Mouse (Mus musculus) intestine, postnatal 0 days (tissue): ENCODE data around the gene Ptpn18. TPM values are rescaled to one million over a fixed set of nuclear protein-coding genes. Genes with fewer than 3 reads are reported as not detected.

Experiments
- ATAC-seq: fragments of 200-750 bp; cut with Nextera tagmentation; 2 replicates; pipeline ENCODE4 v1.8.0; 2017; ENCODE audit warnings: mild to moderate bottlenecking, moderate TSS enrichment, moderate library complexity
- H3K27ac ChIP-seq: fragments of 300-500 bp; sonication (generic); 2 replicates; pipeline ENCODE4 v1.5.1; 2014; ENCODE audit warnings: mild to moderate bottlenecking, low read depth, low read length, moderate library complexity
- H3K27me3 ChIP-seq: fragments of 300-500 bp; sonication (generic); replicated peaks from 2 replicates; pipeline ENCODE4 v1.6.1; 2014; ENCODE audit warnings: low read length, mixed read lengths; ENCODE audit not compliant: control insufficient read depth, insufficient read depth
- H3K36me3 ChIP-seq: fragments of 300-500 bp; sonication (generic); 2 replicates; pipeline ENCODE4 v1.6.1; 2014; ENCODE audit warnings: mild to moderate bottlenecking, moderate library complexity; ENCODE audit not compliant: control insufficient read depth, insufficient read depth
- H3K4me1 ChIP-seq: fragments of 300-500 bp; sonication (generic); replicated peaks from 2 replicates; pipeline ENCODE4 v1.6.1; 2014; ENCODE audit warnings: antibody characterized with exemption, low read length, mixed read lengths; ENCODE audit not compliant: control insufficient read depth, insufficient read depth
- H3K4me2 ChIP-seq: fragments of 300-500 bp; sonication (generic); replicated peaks from 2 replicates; pipeline ENCODE4 v1.6.1; 2014; ENCODE audit warnings: low read depth, mild to moderate bottlenecking, moderate library complexity
- H3K4me3 ChIP-seq: fragments of 300-500 bp; sonication (generic); 2 replicates; pipeline ENCODE4 v1.5.1; 2014; ENCODE audit warnings: low read depth, low read length
- H3K9ac ChIP-seq: fragments of 300-500 bp; sonication (generic); 2 replicates; pipeline ENCODE4 v1.6.1; 2014; ENCODE audit warnings: mild to moderate bottlenecking, low read depth, low read length
- H3K9me3 ChIP-seq: fragments of 300-500 bp; sonication (generic); 2 replicates; pipeline ENCODE4 v1.6.1; 2016; ENCODE audit warnings: mixed run types; ENCODE audit not compliant: control insufficient read depth
- CTCF ChIP-seq: sonication (generic); IDR thresholded peaks from 2 replicates; pipeline ENCODE4 v1.5.1; 2016; ENCODE audit warnings: low read depth, mild to moderate bottlenecking, control low read depth, antibody characterized with exemption, moderate library complexity
- WGBS: fragments of 180-500 bp; shearing (Covaris S2); extraction: QIAGEN DNeasy Blood & Tissue Kit; methylation state at CpG from one replicate; pipeline ENCODE4 v1.1.7; 2014; 5-methylcytosine and 5-hydroxymethylcytosine counted together
- polyA plus RNA-seq: library from polyadenylated mRNA; unstranded; fragments of >200 nt; fragmentation: Nextera tagmentation; extraction: Ambion mirVana; gene quantifications from 2 replicates; pipeline ENCODE4 v1.2.1, GENCODE M21; 2015

Gene Ptpn18
- polyA plus RNA-seq, 1 experiment from 2014 or later: 35.3 TPM

- H3K27ac ChIP-seq: no peak overlapping the region
- 0 out of 2 replicates have a peak overlapping the region, but pooled peaks have one; percentile 46 for H3K9ac ChIP-seq
- no peaks in the 10 kb centered on the region for H3K27me3 ChIP-seq
- no peaks in the 10 kb centered on the region; the same call in 1 of the 2 replicates for H3K4me1 ChIP-seq
- 35% methylated on average over 17 of the region's 20 CpGs for WGBS
- ATAC-seq: no peak
- H3K4me2 ChIP-seq: peak overlapping the region; percentile 80
- H3K4me3 ChIP-seq: peak overlapping the region; percentile 68
- no peak for TF ChIP-seq CTCF
- peaks cover 16% of the 10 kb centered on the region for H3K36me3 ChIP-seq
- no peaks in the 10 kb centered on the region for H3K9me3 ChIP-seq
Observed at GRCm38 (mm10) chr1:34438381-34439051, 21.0 kb upstream of the Ptpn18 start.

- ATAC-seq: peak; percentile 95
- H3K27me3 ChIP-seq: no peaks in the 10 kb centered on the region
- peak within 1 kb of the TSS; percentile 80 for H3K4me2 ChIP-seq
- peak within 1 kb of the TSS; percentile 63; the same call in 1 of the 2 replicates for H3K27ac ChIP-seq
- no peaks in the 10 kb centered on the region; the same call in 1 of the 2 replicates for H3K4me1 ChIP-seq
- peaks cover 24% of the 10 kb centered on the region for H3K36me3 ChIP-seq
- peak within 1 kb of the TSS; percentile 46 for H3K9ac ChIP-seq
- under 1% methylated on average over 48 of the region's 48 CpGs for WGBS
- H3K9me3 ChIP-seq: no peaks in the 10 kb centered on the region
- TF ChIP-seq CTCF: no peak
- H3K4me3 ChIP-seq: peak within 1 kb of the TSS; percentile 68
Observed at GRCm38 (mm10) chr1:34439215-34439960, 20.2 kb upstream of the Ptpn18 start, which contains the start of the genes Ccdc115 and Imp4. TSS of gene Ccdc115 (minus strand) at chr1:34439672. TSS of gene Imp4 (plus strand) at chr1:34439851.

GRCm38 (mm10) chr1:34439961-34440630 lies 19.5 kb upstream of the Ptpn18 start:
- Histone ChIP-seq H3K4me2 (peak overlapping the region; percentile 80), H3K27me3 (no peaks in the 10 kb centered on the region), H3K36me3 (peaks cover 31% of the 10 kb centered on the region), H3K9me3 (no peaks in the 10 kb centered on the region), H3K9ac (peak overlapping the region; percentile 41), H3K27ac (peak overlapping the region; percentile 63; the same call in 1 of the 2 replicates), H3K4me3 (peak overlapping the region; percentile 68), H3K4me1 (no peaks in the 10 kb centered on the region; the same call in 1 of the 2 replicates)
- peak; percentile 42 for ATAC-seq
- TF ChIP-seq CTCF: peak; percentile 69
- WGBS: 6% methylated on average over 31 of the region's 31 CpGs

DNA sequence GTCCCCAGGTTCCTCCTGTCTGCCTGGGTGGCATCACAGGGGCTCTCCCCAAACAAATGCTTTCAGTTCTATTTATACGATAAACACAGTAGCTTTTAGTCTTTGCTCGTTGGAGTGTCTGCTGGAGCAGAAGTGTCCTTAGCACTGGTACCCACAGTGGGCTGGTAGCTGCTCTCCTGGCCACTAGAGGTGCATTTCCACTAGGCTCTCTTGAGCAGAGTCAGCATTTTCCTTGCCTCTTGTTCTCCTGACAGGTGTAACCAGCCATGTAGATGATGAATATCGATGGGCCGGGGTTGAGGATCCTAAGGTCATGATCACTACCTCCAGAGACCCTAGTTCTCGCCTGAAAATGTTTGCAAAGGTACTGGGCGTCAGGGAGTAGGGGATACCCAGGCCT lies 16.4 kb upstream of the Ptpn18 start:
- no peak overlapping the region for H3K27ac ChIP-seq
- no peaks in the 10 kb centered on the region; the same call in 1 of the 2 replicates for H3K4me1 ChIP-seq
- no peak overlapping the region for H3K9ac ChIP-seq
- no peaks in the 10 kb centered on the region for H3K27me3 ChIP-seq
- ATAC-seq: no peak
- 93% methylated on average over 6 of the region's 6 CpGs for WGBS
- peaks cover 42% of the 10 kb centered on the region for H3K36me3 ChIP-seq
- peak; percentile 29; the same call in 1 of the 2 replicates for TF ChIP-seq CTCF
- no peaks in the 10 kb centered on the region for H3K9me3 ChIP-seq
- no peak overlapping the region for H3K4me3 ChIP-seq
- no peak overlapping the region for H3K4me2 ChIP-seq

DNA sequence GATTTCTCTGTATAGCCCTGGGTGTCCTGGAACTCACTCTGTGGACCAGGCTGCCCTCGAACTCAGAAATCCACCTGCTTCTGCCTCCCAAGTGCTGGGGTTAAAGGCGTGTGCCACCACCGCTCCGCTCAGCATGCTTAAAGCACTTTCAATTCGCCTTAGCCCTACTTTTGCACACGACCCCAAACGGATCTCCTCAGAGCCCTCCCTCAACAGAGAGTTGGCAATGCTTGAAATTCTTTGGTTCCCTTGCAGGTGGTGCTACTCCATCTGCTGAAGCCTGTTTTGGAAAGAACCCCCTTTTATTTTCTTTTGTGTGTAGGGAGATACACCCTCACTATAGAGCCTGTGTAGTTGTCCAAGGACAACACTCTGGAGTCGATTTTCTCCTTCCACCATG lies 1.1 kb upstream of the Ptpn18 start:
- H3K27me3 ChIP-seq: no peaks in the 10 kb centered on the region
- no peaks in the 10 kb centered on the region for H3K9me3 ChIP-seq
- H3K9ac ChIP-seq: no peak overlapping the region
- no peaks in the 10 kb centered on the region for H3K4me1 ChIP-seq
- peak overlapping the region; percentile 88; the same call in 1 of the 2 replicates for H3K4me2 ChIP-seq
- no peak overlapping the region for H3K27ac ChIP-seq
- no peak for TF ChIP-seq CTCF
- WGBS: 51% methylated on average over 8 of the region's 8 CpGs
- no peaks in the 10 kb centered on the region for H3K36me3 ChIP-seq
- ATAC-seq: no peak
- H3K4me3 ChIP-seq: no peak overlapping the region

DNA sequence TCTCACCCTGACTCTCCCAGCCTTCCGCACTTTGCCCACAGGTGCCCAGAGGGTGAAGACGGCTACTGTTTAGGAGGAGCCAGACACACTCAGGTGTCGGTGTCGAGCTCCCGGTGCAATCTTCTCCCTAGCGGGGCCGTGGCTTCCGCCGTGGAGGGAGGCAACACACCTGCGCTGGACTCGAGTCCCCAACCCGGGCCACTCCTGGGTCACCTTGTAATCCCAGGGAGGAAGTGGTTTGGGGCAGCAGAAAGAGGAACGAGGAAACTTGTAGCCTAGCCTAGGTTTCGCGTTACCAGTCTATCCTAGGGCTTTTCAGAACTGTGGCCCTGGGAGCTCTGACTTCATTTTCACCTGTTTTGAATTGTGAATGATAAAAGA lies 489 bp downstream of the Ptpn18 start:
- ATAC-seq: no peak
- no peak for TF ChIP-seq CTCF
- Histone ChIP-seq H3K4me2 (peak overlapping the region; percentile 88), H3K4me3 (peak overlapping the region; percentile 62), H3K27ac (peak overlapping the region; percentile 85), H3K36me3 (no peaks in the 10 kb centered on the region), H3K4me1 (no peaks in the 10 kb centered on the region), H3K9ac (peak overlapping the region; percentile 54), H3K27me3 (no peaks in the 10 kb centered on the region), H3K9me3 (no peaks in the 10 kb centered on the region)
- WGBS: 3% methylated on average over 15 of the region's 15 CpGs
